ENCODE assay signal across 29 mouse cellular contexts in genomic region chr4:140753366-140753765, GRCm38 (mm10). TPM values are rescaled to one million over a fixed set of nuclear protein-coding genes. Genes with fewer than 3 reads are reported as not detected.
DNase-seq lines count a peak whose midpoint lies in the region; ATAC-seq and TF ChIP-seq lines count a peak whose summit lies in the region.
"Had no signal": no experiment of that assay in that cellular context is flagged by ENCODE, and none has a peak within 500 bp of the region (broad histone marks: within the 10 kb centered on the region; RNA-seq: fewer than 3 reads in every experiment).

No protein-coding gene starts in this region.

- no peak overlapping the region for H3K4me2 ChIP-seq in heart, embryonic 11.5 days
- H3K4me2 ChIP-seq in heart, postnatal 0 days (ENCODE audit: low read depth, low read length), result no peak overlapping the region
- H3K4me2 ChIP-seq: embryonic facial prominence, embryonic 15.5 days; forebrain, embryonic 15.5 days; kidney, embryonic 15.5 days; limb, embryonic 15.5 days; lung, embryonic 14.5 days; midbrain, embryonic 13.5 days had no signal

- H3K27me3 ChIP-seq in heart, embryonic 11.5 days (ENCODE audit: control insufficient read depth, insufficient read depth, low read length), result no peaks in the 10 kb centered on the region
- no peaks in the 10 kb centered on the region for H3K27me3 ChIP-seq in heart, postnatal 0 days (ENCODE audit: control insufficient read depth, insufficient read depth, low read length)
- H3K27me3 ChIP-seq in kidney, adult 2 months (replicated peaks; ENCODE audit: control insufficient read depth, insufficient read depth, low read length), result no peaks in the 10 kb centered on the region
- H3K27me3 ChIP-seq: embryonic facial prominence, embryonic 15.5 days; forebrain, embryonic 15.5 days; midbrain, embryonic 13.5 days had no signal

- H3K9me3 ChIP-seq in heart, embryonic 11.5 days (replicated peaks; ENCODE audit: control insufficient read depth, low read length), result no peaks in the 10 kb centered on the region
- no peaks in the 10 kb centered on the region for H3K9me3 ChIP-seq in heart, postnatal 0 days (replicated peaks; ENCODE audit: control insufficient read depth, low read length)
- H3K9me3 ChIP-seq: embryonic facial prominence, embryonic 15.5 days; forebrain, embryonic 15.5 days; kidney, embryonic 15.5 days; limb, embryonic 15.5 days; megakaryocyte, embryonic 14.5 days; midbrain, embryonic 13.5 days had no signal

- no peak for TF ChIP-seq CTCF in heart, postnatal 0 days (IDR thresholded peaks at IDR 0.05; ENCODE audit: low read depth)
- TF ChIP-seq CTCF in kidney, adult 2 months (conservative IDR thresholded peaks at IDR 0.05; ENCODE audit: insufficient read depth, insufficient read length, low read depth, low read length), result no peak

- DNase-seq in heart, adult 8-10 months (ENCODE audit: low spot score), result no peak
- no peak for DNase-seq in heart, postnatal 0 days (ENCODE audit: low spot score)
- no peak for DNase-seq in heart, postnatal 25 days (ENCODE audit: low spot score)
- DNase-seq in thymus, postnatal 0 days (ENCODE audit: low spot score), result peak; percentile 68
- no peak for DNase-seq in layer of hippocampus, postnatal 14 days (ENCODE audit: low spot score in 2 of 2)
- no peak for DNase-seq in kidney, adult 2 months
- DNase-seq: cerebellum, adult 11 months; cerebellum, adult 9-11 months; gastrocnemius, adult 2 months; kidney, postnatal 36 days; lung, embryonic 14.5 days had no signal

- peaks cover 30% of the 10 kb centered on the region for H3K4me1 ChIP-seq in heart, embryonic 11.5 days (ENCODE audit: control insufficient read depth, insufficient read depth, low read length)
- 0 out of 2 replicates have a peak, but pooled peaks cover 5% of the 10 kb centered on the region for H3K4me1 ChIP-seq in heart, postnatal 0 days (ENCODE audit: control insufficient read depth, insufficient read depth)
- no peaks in the 10 kb centered on the region for H3K4me1 ChIP-seq in kidney, adult 2 months (ENCODE audit: control insufficient read depth, insufficient read depth, low read length)

- no peak overlapping the region for H3K4me3 ChIP-seq in heart, embryonic 11.5 days (ENCODE audit: low read depth, low read length)
- no peak overlapping the region for H3K4me3 ChIP-seq in heart, postnatal 0 days (ENCODE audit: low read depth, low read length)
- no peak overlapping the region for H3K4me3 ChIP-seq in kidney, adult 2 months (ENCODE audit: insufficient read depth, low read depth, low read length)
- H3K4me3 ChIP-seq: embryonic facial prominence, embryonic 15.5 days; forebrain, embryonic 15.5 days; gastrocnemius, adult 2 months; kidney, embryonic 15.5 days; limb, embryonic 15.5 days; megakaryocyte, embryonic 14.5 days; midbrain, embryonic 13.5 days had no signal

- intact Hi-C loops in heart, postnatal 25 days (cut with DNase I), result no loop called here

- 42% methylated on average over 7 of the region's 7 CpGs for WGBS in heart, embryonic 11.5 days (ENCODE audit: insufficient replicate concordance)
- 29% methylated on average over 7 of the region's 7 CpGs for WGBS in heart, postnatal 0 days
- WGBS in kidney, adult 2 months, result 74% methylated on average over 7 of the region's 7 CpGs

- H3K36me3 ChIP-seq in heart, embryonic 11.5 days (ENCODE audit: control insufficient read depth, insufficient read depth, low read length), result no peaks in the 10 kb centered on the region
- no peaks in the 10 kb centered on the region for H3K36me3 ChIP-seq in heart, postnatal 0 days (replicated peaks; ENCODE audit: control insufficient read depth, insufficient read depth, low read length)
- no peaks in the 10 kb centered on the region for H3K36me3 ChIP-seq in kidney, adult 2 months (ENCODE audit: control insufficient read depth, insufficient read depth, low read length)
- H3K36me3 ChIP-seq: embryonic facial prominence, embryonic 15.5 days; forebrain, embryonic 15.5 days; kidney, embryonic 15.5 days; limb, embryonic 15.5 days; midbrain, embryonic 13.5 days had no signal

- TF ChIP-seq EP300 in heart, postnatal 0 days (IDR thresholded peaks at IDR 0.05; ENCODE audit: low read depth), result no peak

- no peak overlapping the region for H3K9ac ChIP-seq in heart, embryonic 11.5 days (ENCODE audit: low read depth, low read length)
- no peak overlapping the region for H3K9ac ChIP-seq in heart, postnatal 0 days (replicated peaks; ENCODE audit: low read depth, low read length)
- H3K9ac ChIP-seq: embryonic facial prominence, embryonic 15.5 days; forebrain, embryonic 15.5 days; kidney, embryonic 15.5 days; limb, embryonic 15.5 days; liver, embryonic 14.5 days; lung, embryonic 14.5 days; midbrain, embryonic 13.5 days had no signal

- ATAC-seq in heart, embryonic 11.5 days (replicated peaks; ENCODE audit: insufficient number of reproducible peaks, low FRiP score, low TSS enrichment), result no peak
- no peak for ATAC-seq in heart, postnatal 0 days (ENCODE audit: insufficient read depth, low read depth)
- ATAC-seq: forebrain, embryonic 15.5 days; intestine, postnatal 0 days; midbrain, embryonic 13.5 days had no signal

- no peak for TF ChIP-seq POLR2A in kidney, adult 2 months (IDR thresholded peaks at IDR 0.05; ENCODE audit: low read depth, low read length)

- peak overlapping the region; percentile 62 for H3K27ac ChIP-seq in heart, embryonic 11.5 days (ENCODE audit: low read depth, low read length)
- peak overlapping the region; percentile 5; the same call in 1 of the 2 replicates for H3K27ac ChIP-seq in heart, postnatal 0 days (ENCODE audit: low read depth)
- H3K27ac ChIP-seq in kidney, adult 2 months (ENCODE audit: insufficient read depth, low read depth, low read length), result no peak overlapping the region
- H3K27ac ChIP-seq: embryonic facial prominence, embryonic 15.5 days; forebrain, embryonic 15.5 days; gastrocnemius, adult 2 months; kidney, embryonic 15.5 days; limb, embryonic 15.5 days; liver, embryonic 14.5 days; midbrain, embryonic 13.5 days had no signal

RNA-seq across cellular contexts. Expression of gene Padi6, which starts 10.9 kb away (rescaled TPM):
- polyA plus RNA-seq in heart, embryonic 11.5 days (2014; fragmentation: Nextera tagmentation; extraction: Ambion mirVana), result not detected in 2 replicates
- total RNA-seq in heart, adult 8-10 months (2022), result not detected
- not detected in 2 replicates for total RNA-seq in heart, postnatal 0 days (2014; rRNA removed; ENCODE audit: low replicate concordance)
- polyA plus RNA-seq in heart, postnatal 0 days (2015; fragmentation: Nextera tagmentation; extraction: Ambion mirVana), result 0.07 TPM in 1 of 2 replicates, not detected in the other
- not detected for total RNA-seq in heart, postnatal 25 days (2021)
- 0.46 and 0.77 TPM in 2 replicates for polyA plus RNA-seq in thymus, postnatal 0 days (2015; fragmentation: Nextera tagmentation; extraction: Ambion mirVana)
- under 1 TPM in 1 of 2 experiments, not detected in 1; 0.17 TPM for total RNA-seq in layer of hippocampus, postnatal 14 days (2021)
- polyA plus RNA-seq in kidney, adult 2 months (2012; rRNA removed), result not detected in 2 replicates
- total RNA-seq: common myeloid progenitor, adult 5-6 weeks; gastrocnemius, adult 2 months; layer of hippocampus, adult 8-10 months; monocyte, adult 5-6 weeks had no signal
- polyA plus RNA-seq: C2C12; embryonic facial prominence, embryonic 15.5 days; hindbrain, embryonic 11.5 days; intestine, postnatal 0 days; kidney, embryonic 15.5 days; limb, embryonic 15.5 days; liver, embryonic 14.5 days; lung, embryonic 14.5 days; midbrain, embryonic 13.5 days; small intestine, adult 2 months had no signal

RNA-seq across cellular contexts. Expression of gene Padi4, which starts 20.7 kb away (rescaled TPM):
- 1.9 and 2.4 TPM in 2 replicates for polyA plus RNA-seq in heart, embryonic 11.5 days (2014; fragmentation: Nextera tagmentation; extraction: Ambion mirVana)
- total RNA-seq in heart, adult 8-10 months (2022), result 1 to 10 TPM in 1 of 4 experiments, under 1 TPM in 3; 0.24 to 5.3 (median 0.27) TPM
- total RNA-seq in heart, postnatal 0 days (2014; rRNA removed; ENCODE audit: low replicate concordance), result 2.4 and 2.7 TPM in 2 replicates
- 1.1 and 1.2 TPM in 2 replicates for polyA plus RNA-seq in heart, postnatal 0 days (2015; fragmentation: Nextera tagmentation; extraction: Ambion mirVana)
- under 1 TPM; 0.73 to 0.98 TPM for total RNA-seq in heart, postnatal 25 days (2021)
- 12.4 and 13.0 TPM in 2 replicates for polyA plus RNA-seq in thymus, postnatal 0 days (2015; fragmentation: Nextera tagmentation; extraction: Ambion mirVana)
- not detected for total RNA-seq in layer of hippocampus, postnatal 14 days (2021)
- 0.38 and 0.44 TPM in 2 replicates for polyA plus RNA-seq in kidney, adult 2 months (2012; rRNA removed)
- total RNA-seq: gastrocnemius, adult 2 months; left cerebral cortex, postnatal 14 days had no signal

RNA-seq across cellular contexts. Expression of gene Rcc2, which starts 53.0 kb away (rescaled TPM):
- 23.3 and 24.6 TPM in 2 replicates for polyA plus RNA-seq in heart, embryonic 11.5 days (2014; fragmentation: Nextera tagmentation; extraction: Ambion mirVana)
- total RNA-seq in heart, adult 8-10 months (2022), result 10 to 100 TPM; 11.4 to 12.5 (median 11.9) TPM
- 36.4 and 36.9 TPM in 2 replicates for total RNA-seq in heart, postnatal 0 days (2014; rRNA removed; ENCODE audit: low replicate concordance)
- polyA plus RNA-seq in heart, postnatal 0 days (2015; fragmentation: Nextera tagmentation; extraction: Ambion mirVana), result 4.4 and 4.8 TPM in 2 replicates
- total RNA-seq in heart, postnatal 25 days (2021), result 10 to 100 TPM; 15.0 to 15.3 TPM
- 68.4 and 77.4 TPM in 2 replicates for polyA plus RNA-seq in thymus, postnatal 0 days (2015; fragmentation: Nextera tagmentation; extraction: Ambion mirVana)
- 10 to 100 TPM; 74.9 to 75.4 TPM for total RNA-seq in layer of hippocampus, postnatal 14 days (2021)
- 18.7 and 20.9 TPM in 2 replicates for polyA plus RNA-seq in kidney, adult 2 months (2012; rRNA removed)

RNA-seq across cellular contexts. Expression of gene Padi3, which starts 57.1 kb away (rescaled TPM):
- 0.39 and 0.63 TPM in 2 replicates for polyA plus RNA-seq in heart, embryonic 11.5 days (2014; fragmentation: Nextera tagmentation; extraction: Ambion mirVana)
- total RNA-seq in heart, adult 8-10 months (2022), result under 1 TPM; 0.09 to 0.34 (median 0.13) TPM
- 0.04 TPM in 1 of 2 replicates, not detected in the other for total RNA-seq in heart, postnatal 0 days (2014; rRNA removed; ENCODE audit: low replicate concordance)
- 0.11 TPM in 2 replicates for polyA plus RNA-seq in heart, postnatal 0 days (2015; fragmentation: Nextera tagmentation; extraction: Ambion mirVana)
- under 1 TPM in 1 of 2 experiments, not detected in 1; 0.20 TPM for total RNA-seq in heart, postnatal 25 days (2021)
- polyA plus RNA-seq in thymus, postnatal 0 days (2015; fragmentation: Nextera tagmentation; extraction: Ambion mirVana), result 1.2 and 1.5 TPM in 2 replicates
- not detected for total RNA-seq in layer of hippocampus, postnatal 14 days (2021)
- 0.03 TPM in 2 replicates for polyA plus RNA-seq in kidney, adult 2 months (2012; rRNA removed)
- total RNA-seq: adrenal gland, postnatal 4 days; layer of hippocampus, adult 8-10 months; monocyte, adult 5-6 weeks; neutrophil, adult 5-6 weeks had no signal
- polyA plus RNA-seq: forebrain, embryonic 15.5 days; hindbrain, embryonic 11.5 days; small intestine, adult 2 months had no signal
